Mouse (Mus musculus) heart, adult 2 months (tissue): Measurements from ENCODE around the gene Pank4.

Source experiments
- CTCF ChIP-seq: fragments of 200-600 bp; IDR thresholded peaks from 2 replicates; pipeline ENCODE4 v1.8.1; 2022; ENCODE audit warnings: antibody characterized with exemption, mild to moderate bottlenecking, moderate library complexity
- EP300 ChIP-seq: fragments of 200-500 bp; IDR thresholded peaks from 2 replicates; pipeline ENCODE4 v1.6.1; 2011; ENCODE audit warnings: low read depth, low read length, control low read depth; ENCODE audit not compliant: insufficient read depth
- POLR2A ChIP-seq: fragments of 200-500 bp; IDR thresholded peaks from 2 replicates; pipeline ENCODE4 v1.6.1; 2011; ENCODE audit warnings: mild to moderate bottlenecking, low read depth, low read length, control low read depth; ENCODE audit not compliant: insufficient read depth

GRCm38 (mm10) chr4:155020141-155020540 lies 56.2 kb downstream of the Pank4 start:
- TF ChIP-seq CTCF (no peak), EP300 (no peak), POLR2A (no peak)
